Mouse (Mus musculus) forebrain, postnatal 0 days (tissue): ENCODE measurements around the gene Hoxa3. TPM values are rescaled to one million over a fixed set of nuclear protein-coding genes. Genes with fewer than 3 reads are reported as not detected.

ENCODE experiments used
- ATAC-seq: fragments of 200-750 bp; cut with Nextera tagmentation; 2 replicates; pipeline ENCODE4 v1.8.0; 2017; ENCODE audit warnings: mild to moderate bottlenecking, moderate library complexity
- DNase-seq: peaks from one replicate; pipeline ENCODE4 v3.0.0-alpha.2; 2015
- H3K27ac ChIP-seq: fragments of 300-500 bp; sonication (generic); 2 replicates; pipeline ENCODE4 v1.5.1; 2014; ENCODE audit warnings: low read depth, mild to moderate bottlenecking, antibody characterized with exemption, low read length, moderate library complexity, mixed read lengths
- H3K27me3 ChIP-seq: fragments of 300-500 bp; sonication (generic); 2 replicates; pipeline ENCODE4 v1.6.1; 2014; ENCODE audit warnings: mild to moderate bottlenecking, low read length, mixed read lengths; ENCODE audit not compliant: insufficient read depth
- H3K36me3 ChIP-seq: fragments of 300-500 bp; sonication (generic); 2 replicates; pipeline ENCODE4 v1.6.1; 2014; ENCODE audit warnings: mild to moderate bottlenecking, moderate library complexity; ENCODE audit not compliant: insufficient read depth
- H3K4me1 ChIP-seq: fragments of 300-500 bp; sonication (generic); 2 replicates; pipeline ENCODE4 v1.6.1; 2014; ENCODE audit warnings: antibody characterized with exemption; ENCODE audit not compliant: insufficient read depth
- H3K4me2 ChIP-seq: fragments of 300-500 bp; sonication (generic); 2 replicates; pipeline ENCODE4 v1.6.1; 2014; ENCODE audit warnings: low read depth, mild to moderate bottlenecking, moderate library complexity
- H3K4me3 ChIP-seq: fragments of 300-500 bp; sonication (generic); 2 replicates; pipeline ENCODE4 v1.5.1; 2014; ENCODE audit warnings: low read depth, low read length, mixed read lengths
- H3K9ac ChIP-seq: fragments of 300-500 bp; sonication (generic); 2 replicates; pipeline ENCODE4 v1.6.1; 2014; ENCODE audit warnings: mild to moderate bottlenecking
- H3K9me3 ChIP-seq: fragments of 300-500 bp; sonication (generic); 2 replicates; pipeline ENCODE4 v1.6.1; 2016; ENCODE audit warnings: low read length
- CTCF ChIP-seq: sonication (generic); IDR thresholded peaks from 2 replicates; pipeline ENCODE4 v1.5.1; 2016; ENCODE audit warnings: antibody characterized with exemption, control low read depth, low read depth
- whole genome bisulfite sequencing: fragments of 180-500 bp; shearing (Covaris S2); extraction: QIAGEN DNeasy Blood & Tissue Kit; methylation state at CpG from one replicate; pipeline ENCODE4 v1.1.7; 2014; 5-methylcytosine and 5-hydroxymethylcytosine counted together
- polyA plus RNA-seq: library from polyadenylated mRNA; unstranded; fragments of >200 nt; fragmentation: Nextera tagmentation; extraction: Ambion mirVana; gene quantifications from 2 replicates; pipeline ENCODE4 v1.2.1, GENCODE M21; 2015
- total RNA-seq: library from RNA; depleted of rRNA; stranded (reverse); fragments of >200 nt; gene quantifications from 2 replicates; pipeline ENCODE4 v1.2.3, GENCODE M21; 2014

The Hoxa3 gene
- total and polyA plus RNA-seq, 2 experiments from 2014 or later = not detected

GRCm38 (mm10) chr6:52245040-52245756 is 32.1 kb upstream of the Hoxa3 start:
- Histone ChIP-seq H3K27me3 (peaks cover 97% of the 10 kb centered on the region), H3K4me3 (no peak overlapping the region), H3K4me1 (no peaks in the 10 kb centered on the region), H3K36me3 (no peaks in the 10 kb centered on the region), H3K9me3 (no peaks in the 10 kb centered on the region), H3K27ac (no peak overlapping the region), H3K9ac (no peak overlapping the region), H3K4me2 (no peak overlapping the region)
- no peak for TF ChIP-seq CTCF
- 2% methylated on average over 71 of the region's 71 CpGs for WGBS
- ATAC-seq (no peak), DNase-seq (no peak)

DNA sequence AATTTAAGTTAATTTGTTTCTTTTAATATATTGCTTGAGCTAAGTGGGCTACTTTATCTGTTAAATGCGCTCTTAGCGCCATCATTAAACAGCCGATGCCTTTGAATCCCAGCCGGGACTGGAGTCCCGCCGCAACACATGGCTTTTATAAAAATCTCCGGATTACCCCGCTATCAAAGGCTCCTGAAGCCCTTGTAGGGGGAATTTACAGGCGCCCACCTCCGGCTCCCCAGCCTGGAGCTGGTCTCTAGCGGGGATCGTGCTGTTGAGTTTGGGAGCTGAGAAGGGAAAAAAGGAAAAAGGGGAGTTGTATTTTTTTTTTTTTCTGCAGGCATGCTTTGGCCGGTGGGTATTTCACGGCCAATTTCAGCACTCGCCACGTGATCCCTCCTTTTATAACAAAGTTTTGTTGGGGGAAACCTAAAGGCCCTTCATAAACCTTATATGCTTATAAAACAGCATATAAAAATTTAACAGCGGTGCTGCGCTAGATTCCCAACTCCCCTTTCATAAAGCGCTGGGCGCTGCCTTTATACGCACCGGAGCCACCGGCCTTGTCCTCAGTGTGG is 31.4 kb upstream of the Hoxa3 start:
- Histone ChIP-seq H3K27me3 (peaks cover 97% of the 10 kb centered on the region), H3K36me3 (no peaks in the 10 kb centered on the region), H3K27ac (no peak overlapping the region), H3K4me2 (no peak overlapping the region), H3K9ac (no peak overlapping the region), H3K9me3 (no peaks in the 10 kb centered on the region), H3K4me1 (no peaks in the 10 kb centered on the region), H3K4me3 (no peak overlapping the region)
- 1% methylated on average over 23 of the region's 23 CpGs for WGBS
- ATAC-seq (no peak), DNase-seq (no peak)
- TF ChIP-seq CTCF = no peak

DNA sequence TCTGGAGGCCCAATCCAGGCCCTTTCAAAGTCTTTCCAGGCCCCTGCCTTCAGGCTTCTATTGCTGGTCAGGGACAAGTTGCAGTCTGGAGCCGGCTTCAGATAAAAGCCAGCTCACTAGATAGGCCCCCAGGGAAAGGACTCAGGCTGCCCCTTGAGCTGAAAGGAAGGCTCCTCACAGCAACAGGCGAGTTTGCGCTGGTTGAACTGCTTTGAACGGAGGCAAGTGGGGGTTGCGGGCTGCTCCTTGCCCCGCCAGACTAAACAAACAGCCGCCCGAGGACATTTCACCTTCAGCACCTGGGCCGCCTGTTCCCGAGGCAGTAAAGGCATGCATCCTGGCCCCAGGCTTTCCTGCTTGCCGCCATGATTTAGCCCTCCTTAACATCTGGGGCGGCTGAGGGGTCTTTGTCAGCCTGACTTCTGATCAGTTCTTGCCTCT is 30.6 kb upstream of the Hoxa3 start:
- no peaks in the 10 kb centered on the region for H3K36me3 ChIP-seq
- no peak for ATAC-seq
- peaks cover 98% of the 10 kb centered on the region for H3K27me3 ChIP-seq
- WGBS = 1% methylated on average over 12 of the region's 12 CpGs
- H3K4me1 ChIP-seq = no peaks in the 10 kb centered on the region
- H3K9ac ChIP-seq = no peak overlapping the region
- DNase-seq = no peak
- no peak overlapping the region for H3K27ac ChIP-seq
- no peaks in the 10 kb centered on the region for H3K9me3 ChIP-seq
- TF ChIP-seq CTCF = no peak
- H3K4me2 ChIP-seq = no peak overlapping the region
- no peak overlapping the region for H3K4me3 ChIP-seq

DNA sequence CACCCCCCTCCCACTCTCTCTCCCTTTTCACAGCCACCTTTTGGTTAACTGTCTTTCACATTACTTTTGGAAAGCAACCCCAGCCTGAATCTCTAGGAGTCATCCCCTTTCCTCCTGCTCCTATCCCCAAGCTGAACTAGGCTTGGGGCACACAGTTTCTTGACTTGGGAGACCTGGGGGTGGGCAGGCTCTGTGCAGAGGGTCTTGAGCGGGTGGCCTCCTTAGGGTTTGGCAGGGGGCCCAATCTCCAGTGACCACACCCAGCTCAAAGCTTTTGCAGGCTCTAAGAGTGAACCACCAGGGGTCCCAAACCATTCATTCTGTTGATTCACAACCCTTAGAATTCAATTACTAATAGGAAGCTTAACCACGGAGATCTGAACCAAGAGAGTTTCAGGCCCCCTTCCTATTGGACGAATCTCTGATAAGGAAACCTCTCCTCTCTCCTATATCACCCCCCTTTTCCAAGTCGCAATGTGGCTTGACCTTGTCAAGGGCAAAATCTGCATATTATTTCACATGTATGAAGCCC is 29.7 kb upstream of the Hoxa3 start:
- Histone ChIP-seq H3K4me3 (no peak overlapping the region), H3K9ac (no peak overlapping the region), H3K27ac (no peak overlapping the region), H3K4me1 (no peaks in the 10 kb centered on the region), H3K27me3 (peaks cover 98% of the 10 kb centered on the region), H3K9me3 (no peaks in the 10 kb centered on the region), H3K4me2 (no peak overlapping the region), H3K36me3 (no peaks in the 10 kb centered on the region)
- no peak for TF ChIP-seq CTCF
- DNase-seq (no peak), ATAC-seq (no peak)
- WGBS = 6% methylated on average over 4 of the region's 4 CpGs

DNA sequence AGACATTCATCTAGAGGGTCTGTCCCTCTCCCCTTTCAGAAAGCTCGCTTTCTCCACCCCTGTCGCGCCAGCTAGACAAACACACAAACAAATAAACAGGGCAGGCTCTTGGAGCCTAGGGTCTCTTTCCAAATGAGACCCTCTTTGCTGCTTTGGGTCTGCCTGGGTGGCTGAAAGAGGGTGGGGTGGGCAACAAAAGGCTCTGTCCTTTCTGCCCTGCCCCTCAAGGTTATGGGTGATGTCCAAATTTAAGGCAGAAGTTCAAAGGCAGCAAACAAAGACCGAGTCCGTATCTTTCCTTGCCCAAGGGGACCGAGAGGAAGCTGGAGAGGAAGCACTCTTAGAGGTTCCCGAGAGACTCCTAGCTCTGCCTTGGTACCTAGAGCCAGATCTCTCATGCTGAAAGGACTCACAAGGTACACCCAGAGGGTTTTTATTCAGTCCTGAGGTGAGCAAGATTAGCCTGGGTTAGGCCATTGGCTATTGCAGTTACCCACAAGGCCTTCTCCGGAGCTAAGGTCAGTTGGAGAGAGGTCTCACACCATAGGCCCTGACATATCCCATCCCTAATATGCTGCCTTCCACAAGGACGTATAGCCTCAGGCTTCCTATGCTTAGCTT is 28.0 kb upstream of the Hoxa3 start:
- WGBS = 6% methylated on average over 9 of the region's 9 CpGs
- H3K4me2 ChIP-seq = no peak overlapping the region
- TF ChIP-seq CTCF = no peak
- no peak overlapping the region for H3K27ac ChIP-seq
- H3K4me1 ChIP-seq = no peaks in the 10 kb centered on the region
- DNase-seq (no peak), ATAC-seq (no peak)
- no peaks in the 10 kb centered on the region for H3K36me3 ChIP-seq
- peaks cover 98% of the 10 kb centered on the region for H3K27me3 ChIP-seq
- no peak overlapping the region for H3K4me3 ChIP-seq
- H3K9ac ChIP-seq = no peak overlapping the region
- H3K9me3 ChIP-seq = no peaks in the 10 kb centered on the region

DNA sequence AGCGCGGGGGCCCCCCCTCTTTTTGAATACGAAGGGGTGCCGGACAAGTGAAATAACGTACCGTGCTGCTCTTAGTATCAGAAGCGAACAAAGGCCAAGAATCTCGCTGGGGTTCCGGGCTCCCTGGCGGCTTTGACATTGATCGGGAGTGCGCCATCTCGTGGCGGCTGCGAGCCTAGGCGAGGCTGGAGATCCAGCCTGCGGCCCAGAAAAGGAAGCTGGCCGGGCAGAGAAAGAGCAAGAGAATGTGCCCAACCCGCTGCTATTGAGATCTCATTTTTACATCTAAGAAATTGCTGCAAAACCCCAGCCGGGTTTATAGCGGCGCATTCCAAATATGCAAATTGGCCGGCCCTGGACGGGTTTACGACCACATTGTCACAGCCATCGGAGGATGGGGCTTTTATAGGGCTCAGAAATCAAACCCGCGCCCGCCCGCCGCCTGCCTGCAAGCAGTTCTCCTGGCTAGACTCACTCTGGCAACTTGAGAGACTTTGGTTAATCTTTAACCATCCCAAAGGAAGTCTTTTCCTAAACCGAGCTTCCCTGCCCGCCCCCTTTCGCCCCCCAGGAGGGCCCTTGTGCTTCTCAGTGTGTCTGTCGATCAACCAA is 27.4 kb upstream of the Hoxa3 start, which contains the start of gene Hoxa10:
Gene Hoxa10 (minus strand): TSS at position 466 of the 612 bp plus-strand sequence.
- no peaks in the 10 kb centered on the region for H3K36me3 ChIP-seq
- no peak within 1 kb of the TSS for H3K27ac ChIP-seq
- H3K4me3 ChIP-seq = no peak within 1 kb of the TSS
- no peaks in the 10 kb centered on the region for H3K9me3 ChIP-seq
- no peak within 1 kb of the TSS for H3K4me2 ChIP-seq
- 2% methylated on average over 35 of the region's 35 CpGs for WGBS
- no peak within 1 kb of the TSS for H3K9ac ChIP-seq
- TF ChIP-seq CTCF = peak; percentile 68
- ATAC-seq = no peak; the same call in 1 of the 2 replicates
- DNase-seq = peak; percentile 75
- H3K4me1 ChIP-seq = no peaks in the 10 kb centered on the region
- peaks cover 98% of the 10 kb centered on the region for H3K27me3 ChIP-seq
